Mouse (Mus musculus): ENCODE data around the gene Enkd1.

- no peak for TF ChIP-seq CTCF (IDR thresholded peaks at IDR 0.05; ENCODE audit: control insufficient read depth, insufficient read depth, insufficient read length)
- TF ChIP-seq MYOG (IDR thresholded peaks at IDR 0.05; ENCODE audit: control insufficient read depth, extremely low read depth, insufficient read length), result no peak
- no peak for TF ChIP-seq USF1 (IDR thresholded peaks at IDR 0.05; ENCODE audit: low read depth)
These were observed 14.9 kb upstream of the Enkd1 start for GRCm38 (mm10) chr8:105722861-105723260.

Data from C2C12 (cell line).